Mouse (Mus musculus) G1E (cell line): ENCODE results near the gene Ifnl3. TPM values are rescaled to one million over a fixed set of nuclear protein-coding genes. Genes with fewer than 3 reads are reported as not detected.

ENCODE experiments used
- ATAC-seq: 2 replicates; pipeline ENCODE4 v1.8.0; 2016; ENCODE audit warnings: mild to moderate bottlenecking; ENCODE audit not compliant: insufficient number of reproducible peaks, poor library complexity, low FRiP score, severe bottlenecking; ENCODE audit errors: extremely low read depth
- DNase-seq: peaks from one replicate; pipeline ENCODE4 v3.0.0; 2012; ENCODE audit warnings: low spot score
- H3K27me3 ChIP-seq: 2 replicates; pipeline ENCODE4 v1.6.1; 2012; ENCODE audit warnings: mild to moderate bottlenecking, low read length, inconsistent platforms; ENCODE audit not compliant: insufficient read depth
- H3K36me3 ChIP-seq: replicated peaks from 2 replicates; pipeline ENCODE3; 2012; ENCODE audit warnings: mild to moderate bottlenecking, inconsistent platforms
- H3K4me1 ChIP-seq: 2 replicates; pipeline ENCODE4 v1.6.1; 2012; ENCODE audit warnings: low read depth, low read length, inconsistent platforms, mixed read lengths; ENCODE audit not compliant: insufficient read depth
- H3K4me3 ChIP-seq: 2 replicates; pipeline ENCODE4 v1.5.1; 2012; ENCODE audit warnings: low read depth, mild to moderate bottlenecking, inconsistent platforms, low read length, moderate library complexity, mixed read lengths
- H3K9me3 ChIP-seq: replicated peaks from 2 replicates; pipeline ENCODE4 v1.6.1; 2012; ENCODE audit warnings: inconsistent platforms
- CTCF ChIP-seq: IDR thresholded peaks from 2 replicates; pipeline ENCODE4 v1.5.1; 2012; ENCODE audit warnings: low read depth, low read length, inconsistent platforms, mixed read lengths
- GATA1 ChIP-seq: IDR thresholded peaks from 2 replicates; pipeline ENCODE4 v1.6.1; 2012; ENCODE audit warnings: borderline replicate concordance, low read length, inconsistent platforms, mixed read lengths
- GATA2 ChIP-seq: IDR thresholded peaks from 2 replicates; pipeline ENCODE4 v1.6.1; 2012; ENCODE audit warnings: low read depth, low read length, inconsistent platforms, borderline replicate concordance
- POLR2AphosphoS5 ChIP-seq: IDR thresholded peaks from 2 replicates; pipeline ENCODE4 v1.6.1; 2012; ENCODE audit warnings: low read depth, low read length, inconsistent platforms; ENCODE audit not compliant: insufficient replicate concordance
- TAL1 ChIP-seq: conservative IDR thresholded peaks from 2 replicates; pipeline ENCODE4 v1.6.1; 2012; ENCODE audit warnings: low read depth, low read length, inconsistent platforms, mixed read lengths
- polyA plus RNA-seq: library from polyadenylated mRNA; stranded (reverse); fragments of >175 nt; gene quantifications from 2 replicates; pipeline ENCODE4 v1.2.3, GENCODE M21; 2012
- total RNA-seq, 2 experiments: library from RNA; stranded (forward) in 1 of 2; stranded (reverse) in 1 of 2; fragments of 200-1000 nt in 1 of 2; fragments of >200 nt in 1 of 2; fragmentation: Nextera tagmentation in 1 of 2; gene quantifications; 2 replicates each; pipeline ENCODE4 v1.2.3; 2014 to 2017

The Ifnl3 gene
- total and polyA plus RNA-seq, 3 experiments = not detected

GRCm38 (mm10) chr7:28562951-28563350, 40.3 kb downstream of the Ifnl3 start:
- H3K9me3 ChIP-seq = no peaks in the 10 kb centered on the region
- H3K4me3 ChIP-seq = no peak overlapping the region
- H3K36me3 ChIP-seq = peaks cover 97% of the 10 kb centered on the region
- H3K4me1 ChIP-seq = peaks cover 34% of the 10 kb centered on the region
- ATAC-seq = no peak
- DNase-seq = no peak
- TF ChIP-seq GATA2 (no peak), GATA1 (no peak), POLR2AphosphoS5 (no peak), CTCF (no peak), TAL1 (no peak)
- no peaks in the 10 kb centered on the region for H3K27me3 ChIP-seq

- Histone ChIP-seq H3K4me3 (no peak overlapping the region), H3K36me3 (peaks cover 99% of the 10 kb centered on the region), H3K4me1 (peaks cover 34% of the 10 kb centered on the region), H3K9me3 (no peaks in the 10 kb centered on the region), H3K27me3 (no peaks in the 10 kb centered on the region)
- no peak for DNase-seq
- no peak for ATAC-seq
- TF ChIP-seq POLR2AphosphoS5 (no peak), GATA2 (no peak), CTCF (no peak), TAL1 (no peak), GATA1 (no peak)
Observed at GRCm38 (mm10) chr7:28565407-28565806, 42.8 kb downstream of the Ifnl3 start.

- Histone ChIP-seq H3K36me3 (peaks cover 97% of the 10 kb centered on the region), H3K9me3 (no peaks in the 10 kb centered on the region)
- no peak for ATAC-seq
Observed at GRCm38 (mm10) chr7:28567539-28567938, 44.9 kb downstream of the Ifnl3 start.

GRCm38 (mm10) chr7:28568253-28568652, 45.6 kb downstream of the Ifnl3 start:
- peak; percentile 72 for DNase-seq
- H3K4me3 ChIP-seq = no peak overlapping the region
- TF ChIP-seq CTCF = peak; percentile 69
- TF ChIP-seq TAL1 = no peak
- TF ChIP-seq POLR2AphosphoS5 = no peak
- no peak for TF ChIP-seq GATA2
- no peak for TF ChIP-seq GATA1
- no peak for ATAC-seq
- H3K4me1 ChIP-seq = peaks cover 48% of the 10 kb centered on the region
- no peaks in the 10 kb centered on the region for H3K27me3 ChIP-seq
- peaks cover 97% of the 10 kb centered on the region for H3K36me3 ChIP-seq
- H3K9me3 ChIP-seq = no peaks in the 10 kb centered on the region

More at GRCm38 (mm10) chr7:28567539-28567938, 44.9 kb downstream of the Ifnl3 start:
- no peak overlapping the region for H3K4me3 ChIP-seq
- peaks cover 46% of the 10 kb centered on the region for H3K4me1 ChIP-seq
- no peaks in the 10 kb centered on the region for H3K27me3 ChIP-seq
- TF ChIP-seq GATA2 (no peak), GATA1 (no peak), TAL1 (no peak), CTCF (no peak), POLR2AphosphoS5 (no peak)
- DNase-seq = no peak

- no peaks in the 10 kb centered on the region for H3K9me3 ChIP-seq
- DNase-seq = no peak
- peaks cover 97% of the 10 kb centered on the region for H3K36me3 ChIP-seq
- no peaks in the 10 kb centered on the region for H3K27me3 ChIP-seq
- no peak for ATAC-seq
- TF ChIP-seq GATA1 = no peak
- no peak overlapping the region for H3K4me3 ChIP-seq
- H3K4me1 ChIP-seq = peaks cover 70% of the 10 kb centered on the region
Observed at GRCm38 (mm10) chr7:28570291-28570981, 47.8 kb downstream of the Ifnl3 start.

GRCm38 (mm10) chr7:28570982-28571682, 48.5 kb downstream of the Ifnl3 start:
- Histone ChIP-seq H3K27me3 (no peaks in the 10 kb centered on the region), H3K36me3 (peaks cover 96% of the 10 kb centered on the region), H3K4me1 (peaks cover 77% of the 10 kb centered on the region), H3K9me3 (no peaks in the 10 kb centered on the region), H3K4me3 (no peak overlapping the region)
- no peak for DNase-seq
- TF ChIP-seq GATA2 = no peak
- no peak for ATAC-seq

GRCm38 (mm10) chr7:28572689-28573088, 50.1 kb downstream of the Ifnl3 start:
- Histone ChIP-seq H3K27me3 (no peaks in the 10 kb centered on the region), H3K36me3 (peaks cover 94% of the 10 kb centered on the region), H3K9me3 (no peaks in the 10 kb centered on the region), H3K4me1 (peaks cover 88% of the 10 kb centered on the region), H3K4me3 (no peak overlapping the region)
- DNase-seq = no peak
- ATAC-seq = no peak
- no peak for TF ChIP-seq GATA2
